Mouse (Mus musculus) embryonic facial prominence, embryonic 13.5 days (tissue): ENCODE results near the gene Cct8l1. TPM values are rescaled to one million over a fixed set of nuclear protein-coding genes. Genes with fewer than 3 reads are reported as not detected.

Source experiments
- ATAC-seq: fragments of 200-750 bp; cut with Nextera tagmentation; 2 replicates; pipeline ENCODE4 v1.8.0; 2017; ENCODE audit warnings: low read depth; ENCODE audit not compliant: insufficient number of reproducible peaks, insufficient read depth, low FRiP score, low TSS enrichment
- H3K27ac ChIP-seq: fragments of 300-500 bp; sonication (generic); 2 replicates; pipeline ENCODE4 v1.5.1; 2015; ENCODE audit warnings: moderate library complexity, mild to moderate bottlenecking, inconsistent platforms
- H3K27me3 ChIP-seq: fragments of 300-500 bp; sonication (generic); 2 replicates; pipeline ENCODE4 v1.6.1; 2015; ENCODE audit warnings: mild to moderate bottlenecking, inconsistent platforms
- H3K36me3 ChIP-seq: fragments of 300-500 bp; sonication (generic); 2 replicates; pipeline ENCODE4 v1.6.1; 2015; ENCODE audit warnings: mild to moderate bottlenecking, inconsistent platforms
- H3K4me1 ChIP-seq: fragments of 300-500 bp; sonication (generic); 2 replicates; pipeline ENCODE4 v1.6.1; 2015; ENCODE audit warnings: inconsistent platforms
- H3K4me2 ChIP-seq: fragments of 300-500 bp; sonication (generic); 2 replicates; pipeline ENCODE4 v1.6.1; 2015; ENCODE audit warnings: moderate library complexity, mild to moderate bottlenecking, inconsistent platforms
- H3K4me3 ChIP-seq: fragments of 300-500 bp; sonication (generic); 2 replicates; pipeline ENCODE4 v1.5.1; 2015; ENCODE audit warnings: mild to moderate bottlenecking, inconsistent platforms
- H3K9ac ChIP-seq: fragments of 300-500 bp; sonication (generic); 2 replicates; pipeline ENCODE4 v1.6.1; 2015; ENCODE audit warnings: mild to moderate bottlenecking, inconsistent platforms
- H3K9me3 ChIP-seq: fragments of 300-500 bp; sonication (generic); 2 replicates; pipeline ENCODE4 v1.6.1; 2016; ENCODE audit warnings: inconsistent platforms
- WGBS: fragments of 180-500 bp; shearing (Covaris S2); methylation state at CpG from one replicate; pipeline ENCODE4 v1.1.7; 2015; ENCODE audit warnings: mixed read lengths; 5-methylcytosine and 5-hydroxymethylcytosine counted together
- polyA plus RNA-seq: library from polyadenylated mRNA; unstranded; fragments of >200 nt; fragmentation: Nextera tagmentation; extraction: Ambion mirVana; gene quantifications from 2 replicates; pipeline ENCODE4 v1.2.1, GENCODE M21; 2015

Gene Cct8l1
- polyA plus RNA-seq, 1 experiment from 2014 or later = not detected

DNA sequence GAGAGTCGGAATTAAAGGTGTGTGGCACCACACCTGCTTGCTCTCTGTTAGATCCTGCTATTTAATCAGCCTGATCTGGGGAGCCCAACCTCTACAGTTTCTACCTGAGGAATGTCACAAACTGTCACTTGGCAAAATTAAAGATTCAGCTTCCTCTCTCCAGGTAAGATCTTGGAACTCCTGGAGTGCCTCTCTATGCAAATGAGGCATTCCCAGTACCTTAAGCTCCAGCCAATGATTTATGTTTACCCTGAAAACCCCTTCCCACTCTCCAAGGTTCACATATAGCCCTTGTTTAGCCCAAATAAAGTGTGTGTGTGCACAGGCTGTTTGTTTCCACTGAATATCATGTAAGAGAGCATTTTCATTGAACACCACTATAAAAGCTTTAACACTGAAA lies 38.3 kb downstream of the Cct8l1 start:
- H3K27ac ChIP-seq = no peak overlapping the region
- no peaks in the 10 kb centered on the region for H3K4me1 ChIP-seq
- 83% methylated on average over 1 of the region's 1 CpGs for WGBS
- no peaks in the 10 kb centered on the region for H3K27me3 ChIP-seq
- H3K4me2 ChIP-seq = no peak overlapping the region
- no peak for ATAC-seq
- H3K9ac ChIP-seq = no peak overlapping the region
- H3K36me3 ChIP-seq = no peaks in the 10 kb centered on the region
- no peaks in the 10 kb centered on the region for H3K9me3 ChIP-seq
- H3K4me3 ChIP-seq = no peak overlapping the region

- WGBS = 38% methylated on average over 1 of the region's 1 CpGs
- no peak for ATAC-seq
- H3K4me1 ChIP-seq = no peaks in the 10 kb centered on the region
- H3K27me3 ChIP-seq = no peaks in the 10 kb centered on the region
- no peak overlapping the region for H3K4me3 ChIP-seq
- H3K9me3 ChIP-seq = no peaks in the 10 kb centered on the region
- H3K4me2 ChIP-seq = no peak overlapping the region
- H3K27ac ChIP-seq = no peak overlapping the region
- H3K36me3 ChIP-seq = no peaks in the 10 kb centered on the region
- H3K9ac ChIP-seq = no peak overlapping the region
Measured at GRCm38 (mm10) chr5:25554689-25555088, 38.8 kb downstream of the Cct8l1 start.

DNA sequence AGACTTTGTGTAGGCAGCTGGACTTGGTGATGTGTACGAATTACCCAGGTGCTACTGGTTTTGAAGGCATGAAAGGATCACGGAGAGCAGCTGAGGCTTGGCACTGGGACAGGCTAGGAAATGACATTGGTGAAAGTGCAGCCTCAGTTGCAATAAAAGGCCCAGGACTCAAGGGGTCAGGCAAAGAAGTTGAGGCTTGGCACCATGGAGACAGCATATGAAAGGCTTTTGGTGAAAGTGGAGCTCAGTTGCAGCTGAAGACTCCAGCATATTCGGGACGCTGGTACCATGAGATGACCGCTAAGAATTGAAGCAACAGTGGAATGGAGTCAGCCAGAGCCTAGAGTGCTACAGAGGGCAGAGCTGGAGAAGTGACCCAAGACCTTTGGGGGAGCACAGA lies 39.8 kb downstream of the Cct8l1 start:
- Histone ChIP-seq H3K4me1 (no peaks in the 10 kb centered on the region), H3K9me3 (no peaks in the 10 kb centered on the region), H3K36me3 (no peaks in the 10 kb centered on the region), H3K4me2 (no peak overlapping the region), H3K27ac (no peak overlapping the region), H3K27me3 (no peaks in the 10 kb centered on the region), H3K4me3 (no peak overlapping the region), H3K9ac (no peak overlapping the region)
- WGBS = 87% methylated on average over 5 of the region's 5 CpGs
- no peak for ATAC-seq

- Histone ChIP-seq H3K4me1 (no peaks in the 10 kb centered on the region), H3K27ac (no peak overlapping the region), H3K9me3 (no peaks in the 10 kb centered on the region), H3K9ac (no peak overlapping the region), H3K4me3 (no peak overlapping the region), H3K4me2 (no peak overlapping the region), H3K27me3 (no peaks in the 10 kb centered on the region), H3K36me3 (no peaks in the 10 kb centered on the region)
- ATAC-seq = no peak
- 83% methylated on average over 5 of the region's 5 CpGs for WGBS
Measured at GRCm38 (mm10) chr5:25556363-25556762, 40.5 kb downstream of the Cct8l1 start.

Other genes with a start within 250 kb of the Cct8l1 start
- gene Kmt2c, start 17.3 kb upstream of the Cct8l1 start, polyA plus RNA-seq = 16.7 and 19.2 TPM in 2 replicates
- 11.2 and 13.4 TPM in 2 replicates for gene Xrcc2, start 189.8 kb downstream of the Cct8l1 start, polyA plus RNA-seq
- 4.7 and 5.2 TPM in 2 replicates for gene Actr3b, start 243.9 kb downstream of the Cct8l1 start, polyA plus RNA-seq